Mouse (Mus musculus) inflammation-experienced regulatory T-cells, adult 6 months (primary cell): ENCODE data around the gene Tmem35b. TPM values are rescaled to one million over a fixed set of nuclear protein-coding genes. Genes with fewer than 3 reads are reported as not detected.
"Not testable (repeated sequence)": the region's sequence is repeated elsewhere in the genome, so short reads cannot be mapped to it uniquely, and the experiment has no call there.

Experiments
- ATAC-seq: one replicate; pipeline ENCODE4 v1.8.0; 2017
- polyA plus RNA-seq, 3 experiments: library from polyadenylated mRNA; unstranded; fragments of 100-300 nt; shearing (Covaris generic); gene quantifications; one replicate each; pipeline ENCODE4 v1.2.1; 2017

The Tmem35b gene
- polyA plus RNA-seq = 10 to 100 TPM; 12.0 to 23.9 (median 19.0) TPM

- ATAC-seq = no peak
These were observed at the start of gene Tmem35b for GRCm38 (mm10) chr4:127123391-127123790. Gene Tmem35b, plus strand, starts transcription at chr4:127123691.

DNA sequence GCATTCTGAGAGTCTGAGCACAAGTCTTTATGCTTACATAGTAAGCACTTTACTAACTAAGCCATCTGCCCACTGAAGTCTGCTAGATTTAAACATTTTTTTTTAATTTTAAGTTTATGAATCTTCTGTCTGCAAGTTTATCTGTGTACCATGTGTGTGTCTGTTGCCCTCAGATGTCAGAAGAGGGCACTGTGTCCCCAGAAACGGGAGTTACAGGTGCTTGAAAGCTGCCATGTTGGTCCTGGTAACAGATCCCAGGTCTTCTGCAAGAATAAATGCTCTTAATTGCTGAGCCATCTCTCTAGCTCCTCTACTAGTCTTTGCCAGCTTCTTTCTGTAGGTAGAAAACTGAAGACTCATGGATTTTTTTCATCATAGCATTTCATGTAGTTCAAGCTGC, 48.6 kb upstream of the Tmem35b start:
- ATAC-seq = no peak

GRCm38 (mm10) chr4:127076875-127077548, 46.5 kb upstream of the Tmem35b start, which contains the start of gene Zmym6:
Gene Zmym6, plus strand, starts transcription at chr4:127077383.
- peak; percentile 94 for ATAC-seq

DNA sequence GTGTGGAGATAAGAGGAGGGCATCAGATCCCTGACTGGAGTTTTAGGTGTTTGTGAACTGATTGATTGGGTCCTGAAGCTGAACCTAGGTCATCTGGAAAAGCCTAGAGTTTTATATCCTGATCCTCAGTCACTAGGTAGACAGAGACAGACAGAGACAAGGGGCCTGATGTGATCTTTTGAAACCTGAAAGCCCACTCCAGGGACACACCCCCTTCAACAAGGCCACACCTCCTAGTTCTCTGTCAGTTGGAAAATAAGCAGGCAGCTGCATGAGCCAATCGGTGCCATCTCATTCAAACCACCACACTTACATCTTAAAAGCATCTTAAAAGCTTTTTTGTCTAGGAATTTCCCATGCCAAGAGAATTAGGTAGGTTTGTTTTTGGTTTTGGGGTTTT, 42.7 kb upstream of the Tmem35b start:
- ATAC-seq = no peak

GRCm38 (mm10) chr4:127083131-127083530, 40.4 kb upstream of the Tmem35b start:
- ATAC-seq = no peak

- ATAC-seq = no peak
These were observed 37.7 kb upstream of the Tmem35b start for GRCm38 (mm10) chr4:127085761-127086160.

- ATAC-seq = no peak
These were observed 32.3 kb upstream of the Tmem35b start for GRCm38 (mm10) chr4:127091188-127091587.

GRCm38 (mm10) chr4:127095090-127095489, 28.4 kb upstream of the Tmem35b start:
- no peak for ATAC-seq

DNA sequence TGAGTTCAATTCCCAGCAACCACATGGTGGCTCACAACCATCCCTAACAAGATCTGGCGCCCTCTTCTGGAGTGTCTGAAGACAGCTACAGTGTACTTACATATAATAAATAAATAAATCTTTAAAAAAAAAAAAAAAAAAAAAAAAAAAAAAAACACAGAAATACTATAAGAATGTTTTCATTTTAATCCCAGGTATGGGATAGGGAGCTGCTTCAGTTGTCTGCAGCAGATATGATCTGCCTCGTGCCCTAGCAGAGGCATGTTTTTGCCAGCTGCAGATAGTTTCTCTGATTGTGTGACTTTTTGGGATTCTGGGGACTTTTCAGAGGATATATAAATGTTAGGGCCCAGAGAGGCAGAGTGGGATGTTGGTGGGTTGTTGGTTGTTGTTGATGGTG, 23.9 kb upstream of the Tmem35b start:
- ATAC-seq = not testable (repeated sequence)

GRCm38 (mm10) chr4:127107566-127107965, 15.9 kb upstream of the Tmem35b start:
- ATAC-seq = no peak

GRCm38 (mm10) chr4:127110570-127110969, 12.9 kb upstream of the Tmem35b start:
- ATAC-seq = no peak

- no peak for ATAC-seq
These were observed 840 bp downstream of the Tmem35b start for GRCm38 (mm10) chr4:127124331-127124730.

DNA sequence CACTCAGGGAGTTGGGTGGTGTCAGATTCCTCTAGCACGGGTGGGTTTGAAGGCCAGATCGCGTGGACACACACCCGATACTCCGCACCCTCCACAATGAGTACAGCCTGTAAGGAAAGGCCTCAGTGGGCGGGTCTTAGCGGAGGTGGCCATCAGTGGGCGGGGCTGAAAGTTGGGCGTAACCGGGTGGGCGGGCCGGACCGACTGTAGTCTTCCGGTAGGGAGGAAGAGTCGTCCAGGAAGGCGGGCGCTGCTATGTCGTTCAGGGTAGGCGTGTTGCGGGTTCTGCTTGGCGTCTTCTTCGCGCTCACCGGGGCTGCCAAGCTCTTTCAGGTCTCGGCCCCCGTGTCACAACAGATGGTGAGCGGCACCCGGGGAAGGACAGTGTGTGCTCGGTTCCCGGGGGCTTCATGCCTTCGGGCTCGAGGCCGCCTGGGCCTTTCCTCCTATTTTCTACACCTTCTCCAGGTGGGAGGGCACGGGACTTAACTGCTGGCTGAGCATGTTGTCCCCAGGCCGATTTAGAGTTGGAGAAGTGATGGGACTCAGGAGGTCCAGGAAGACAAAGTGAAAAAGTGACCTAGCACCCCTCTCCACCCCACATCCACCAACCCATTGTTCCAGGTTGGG, 2.5 kb downstream of the Tmem35b start:
- peak; percentile 96 for ATAC-seq

GRCm38 (mm10) chr4:127134687-127135086, 11.2 kb downstream of the Tmem35b start:
- ATAC-seq = no peak

DNA sequence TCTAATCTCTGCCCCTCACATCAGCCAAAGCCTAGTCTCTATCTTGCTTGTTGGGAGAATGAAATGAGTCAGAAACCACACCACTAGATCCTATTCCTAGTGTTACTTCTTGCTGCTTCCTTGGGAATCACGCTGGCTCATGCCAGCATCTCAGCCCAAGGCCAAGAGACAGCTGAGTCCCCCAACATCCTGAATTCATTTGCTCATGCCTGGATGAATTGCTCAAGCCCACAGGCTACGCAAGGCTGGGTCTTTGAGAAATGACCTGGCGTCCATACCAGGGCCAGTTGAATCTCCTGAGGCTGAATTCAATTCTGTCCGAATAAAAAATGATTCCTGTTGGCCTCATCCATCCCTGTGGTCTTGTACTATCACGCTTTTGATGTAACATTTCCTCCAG, 14.1 kb downstream of the Tmem35b start:
- no peak for ATAC-seq

DNA sequence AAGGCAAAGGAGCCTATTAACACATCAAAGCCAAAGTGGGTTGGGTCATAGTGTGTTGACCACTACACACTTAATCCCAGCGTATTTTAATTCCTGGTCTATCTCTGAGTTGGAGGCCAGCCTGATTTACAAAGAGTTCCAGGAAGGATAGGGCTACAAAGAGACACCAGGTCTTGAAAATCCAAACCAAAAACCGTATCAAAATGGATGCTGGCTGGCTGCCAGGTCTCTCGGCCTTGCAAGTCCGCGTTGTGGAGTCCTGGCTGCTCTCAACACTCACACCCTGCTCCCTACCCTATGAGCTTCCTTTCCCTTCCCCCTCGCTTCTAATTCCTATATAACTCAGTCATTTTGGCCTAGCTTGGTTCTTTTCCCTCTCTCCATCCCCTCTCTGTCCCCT, 15.0 kb downstream of the Tmem35b start:
- no peak for ATAC-seq

DNA sequence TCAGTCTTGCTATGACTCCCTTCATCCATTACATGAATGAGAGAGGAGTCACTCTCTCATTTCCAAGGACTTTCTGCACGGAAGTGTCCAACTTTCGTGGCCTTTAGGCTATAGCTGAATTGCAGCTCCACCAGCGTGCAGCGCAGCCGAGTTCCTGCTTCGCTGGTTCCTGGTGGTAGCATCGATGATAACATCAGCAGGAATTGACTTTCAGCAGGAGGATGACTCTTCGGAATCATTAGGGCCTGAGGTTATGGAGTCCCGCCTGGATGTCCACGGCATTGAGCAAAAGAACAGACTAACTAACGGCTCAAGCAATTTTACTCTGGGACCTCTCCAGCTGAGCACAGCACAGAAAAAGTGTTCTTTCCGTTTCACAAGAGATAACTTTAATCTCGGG, 26.5 kb downstream of the Tmem35b start:
- no peak for ATAC-seq

- no peak for ATAC-seq
These were observed 29.9 kb downstream of the Tmem35b start for GRCm38 (mm10) chr4:127153345-127153744.

GRCm38 (mm10) chr4:127155757-127156156, 32.3 kb downstream of the Tmem35b start:
- ATAC-seq = no peak

DNA sequence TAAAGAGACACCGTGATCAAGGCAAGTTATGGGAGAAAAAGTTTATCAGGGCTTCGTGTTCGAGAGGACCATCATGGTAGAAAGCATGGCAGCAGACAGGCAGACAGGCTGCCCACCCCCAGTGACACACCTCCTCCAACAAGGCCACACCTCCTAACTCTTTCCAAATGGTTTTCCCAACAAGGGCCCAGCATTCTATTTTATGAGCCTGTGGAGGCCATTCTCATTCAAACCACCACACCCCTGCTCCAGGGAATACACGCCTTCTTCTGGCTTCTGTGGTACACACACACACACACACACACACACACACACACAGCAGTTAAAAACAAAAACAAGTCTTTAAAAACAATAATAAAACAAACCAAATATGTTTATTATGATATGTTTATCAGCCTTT, 34.3 kb downstream of the Tmem35b start:
- ATAC-seq = no peak

DNA sequence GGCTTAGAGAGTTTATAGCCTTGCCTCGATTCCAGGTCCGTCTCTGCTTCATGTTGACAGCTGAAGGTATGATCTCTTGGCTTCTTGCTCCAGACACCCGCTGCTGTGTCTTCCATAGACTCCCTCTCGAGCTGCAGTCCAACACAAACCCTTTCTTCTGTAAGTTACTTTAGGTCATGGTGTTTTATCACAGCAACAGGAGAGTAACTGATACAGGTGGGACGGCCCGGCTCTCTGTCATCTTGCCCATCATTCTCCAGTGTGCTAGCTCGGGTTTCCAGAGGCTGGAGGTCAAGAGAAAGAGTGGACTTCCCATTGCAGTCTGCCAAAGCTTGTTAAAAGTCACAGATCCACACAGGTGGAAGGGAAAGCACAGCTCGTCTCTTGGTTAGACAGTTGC, 40.4 kb downstream of the Tmem35b start:
- no peak for ATAC-seq

DNA sequence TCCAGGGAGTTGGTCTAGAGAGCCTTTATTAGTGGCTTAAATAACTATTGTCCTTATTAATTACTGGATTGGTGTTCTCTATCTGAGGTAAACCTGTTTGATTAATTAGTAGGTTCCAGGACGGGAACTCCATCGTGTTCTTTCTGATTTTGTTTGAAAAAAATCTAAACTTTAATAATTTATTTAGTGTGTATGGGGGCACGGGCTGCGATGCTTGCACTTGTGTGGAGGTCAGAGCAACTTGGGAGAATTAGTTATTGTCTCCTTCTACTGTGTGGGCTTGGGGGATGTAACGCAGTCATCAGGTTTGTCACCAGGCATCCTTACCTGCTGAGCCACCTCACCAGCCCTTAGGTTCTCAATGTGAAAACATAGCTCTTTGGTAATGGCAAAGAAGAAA, 43.6 kb downstream of the Tmem35b start:
- ATAC-seq = no peak

GRCm38 (mm10) chr4:127167731-127168130, 44.2 kb downstream of the Tmem35b start:
- no peak for ATAC-seq

GRCm38 (mm10) chr4:127168211-127168913, 44.9 kb downstream of the Tmem35b start:
- no peak for ATAC-seq
